Mouse (Mus musculus): ENCODE data around the gene Dph7. TPM values are rescaled to one million over a fixed set of nuclear protein-coding genes. Genes with fewer than 3 reads are reported as not detected.
"Not testable (repeated sequence)": the region's sequence is repeated elsewhere in the genome, so short reads cannot be mapped to it uniquely, and the experiment has no call there.

Gene Dph7
- total RNA-seq, 2 experiments from 2014 or later, result 24.9 to 29.5 TPM

DNA sequence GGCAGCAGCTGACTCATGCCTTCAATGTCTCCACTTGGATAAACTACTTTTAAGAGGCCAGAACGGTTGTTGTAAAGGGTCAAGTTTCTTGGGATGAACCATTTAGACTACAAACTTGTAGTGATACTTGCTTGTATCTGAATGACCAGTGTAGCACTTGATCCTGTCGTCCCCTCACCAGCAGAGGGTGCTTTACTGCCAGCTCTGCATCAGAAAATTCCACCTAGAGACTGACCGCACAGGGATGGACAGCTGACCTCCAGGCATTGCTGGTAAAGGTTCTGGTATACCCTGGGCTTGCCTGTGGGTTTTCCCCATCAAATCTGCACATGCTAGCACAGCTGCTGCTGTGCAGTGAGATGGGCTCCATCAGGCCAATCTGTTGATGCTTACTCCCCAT lies 1.3 kb upstream of the Dph7 start:
- peak; percentile 24 to 44 for DNase-seq (ENCODE audit: low spot score in 2 of 2)

DNA sequence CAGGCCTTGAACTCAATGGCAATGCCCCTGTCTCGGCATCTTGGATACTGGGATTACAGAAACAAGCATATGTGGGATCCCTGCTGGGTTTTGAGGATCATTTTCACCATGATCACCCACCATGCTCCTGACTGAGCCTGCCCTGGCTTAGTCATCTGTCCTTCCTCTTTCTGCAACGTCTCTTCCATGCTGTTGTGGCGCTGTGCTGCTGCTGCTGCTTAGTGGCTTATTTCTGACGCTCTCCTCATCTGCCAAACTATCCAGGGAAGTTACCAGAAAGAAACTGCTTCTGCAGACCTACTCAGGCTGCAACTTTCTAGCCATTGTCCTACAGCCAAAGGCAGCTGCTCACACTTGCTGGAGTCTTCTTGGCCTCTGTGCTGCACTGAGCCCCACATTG lies 8.2 kb downstream of the Dph7 start:
- no peak for DNase-seq (ENCODE audit: low spot score in 2 of 2)

DNA sequence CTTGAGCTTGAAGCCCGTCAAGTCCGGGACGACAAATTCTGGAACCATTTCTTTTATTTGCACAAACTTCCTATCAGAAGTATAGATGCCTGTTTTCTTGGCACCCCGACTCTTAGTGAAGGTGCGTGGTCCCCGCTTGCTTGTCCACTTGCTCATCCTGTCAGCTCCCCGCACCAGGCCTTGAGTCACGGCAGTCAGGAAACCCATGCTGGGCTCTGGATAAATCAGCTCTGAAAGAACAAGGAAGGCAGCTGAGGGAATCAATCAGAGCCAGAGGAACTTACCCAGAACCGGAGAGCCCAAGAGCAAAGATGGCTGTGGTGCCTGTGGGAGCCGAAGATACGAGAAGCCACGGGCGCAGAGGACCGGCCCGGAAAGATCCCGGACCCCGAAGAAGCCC lies 12.3 kb downstream of the Dph7 start:
- DNase-seq (ENCODE audit: low spot score in 2 of 2), result not testable (repeated sequence)

- DNase-seq (ENCODE audit: low spot score in 2 of 2), result peak; percentile 94 to 95
These were observed 12.9 kb downstream of the Dph7 start, which contains the start of gene Mrpl41 for GRCm38 (mm10) chr2:24974906-24975703. Gene Mrpl41 (minus strand): TSS chr2:24975098.

DNA sequence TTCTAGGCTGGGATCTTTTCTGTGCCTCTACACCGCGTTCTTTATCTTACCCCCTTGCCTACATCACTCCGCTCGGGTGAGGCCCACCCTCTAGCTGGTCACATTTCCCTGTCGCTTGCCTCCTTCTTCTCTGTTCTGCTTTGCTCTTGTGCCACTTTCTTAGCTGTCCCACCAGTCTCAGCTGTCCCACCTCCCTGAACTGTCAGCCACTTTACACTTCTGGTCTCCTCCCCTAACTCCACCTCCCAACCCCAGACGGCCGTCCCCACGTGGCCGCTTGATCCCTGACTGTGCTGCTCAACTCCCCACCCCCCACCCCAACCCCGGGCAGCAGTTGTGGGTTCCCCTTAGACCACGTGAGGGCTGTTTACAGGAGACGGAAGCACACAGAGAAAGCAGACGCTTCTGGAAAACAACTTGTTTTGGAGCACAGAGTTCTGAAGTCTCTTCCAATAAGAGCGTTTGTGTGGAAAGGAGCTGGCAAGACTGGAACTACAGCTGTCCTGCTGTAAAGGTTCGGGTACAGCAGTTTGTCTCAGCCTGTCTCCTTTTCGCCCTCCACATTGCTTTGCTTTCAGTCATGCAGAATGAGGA lies 13.6 kb downstream of the Dph7 start, which contains the start of gene Pnpla7:
Gene Pnpla7, plus strand, starts transcription at position 330 of the 594 bp plus-strand sequence.
- peak; percentile 60 to 63 for DNase-seq (ENCODE audit: low spot score in 2 of 2)

DNA sequence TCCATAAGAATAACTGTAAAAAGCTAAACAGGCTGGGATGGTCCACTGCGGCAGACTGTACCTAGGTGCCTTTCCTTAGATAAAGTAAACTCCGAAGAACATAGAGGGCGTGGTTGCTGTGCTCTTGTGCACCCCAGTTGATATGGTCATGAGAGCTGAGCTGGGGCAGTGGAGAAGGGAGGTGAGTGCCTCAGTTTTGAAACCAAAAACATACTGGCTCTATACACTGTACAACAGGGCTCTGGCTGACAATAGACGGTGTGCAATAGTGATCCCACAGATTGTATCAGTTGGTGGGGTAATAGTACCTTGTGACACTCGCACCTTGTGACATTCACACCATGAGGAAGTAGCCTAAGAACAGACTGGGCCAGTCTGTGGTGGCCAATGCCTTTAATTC lies 14.8 kb downstream of the Dph7 start:
- no peak for DNase-seq (ENCODE audit: low spot score in 2 of 2)

GRCm38 (mm10) chr2:24987762-24988161 lies 25.6 kb downstream of the Dph7 start:
- no peak for DNase-seq (ENCODE audit: low spot score in 2 of 2)

DNA sequence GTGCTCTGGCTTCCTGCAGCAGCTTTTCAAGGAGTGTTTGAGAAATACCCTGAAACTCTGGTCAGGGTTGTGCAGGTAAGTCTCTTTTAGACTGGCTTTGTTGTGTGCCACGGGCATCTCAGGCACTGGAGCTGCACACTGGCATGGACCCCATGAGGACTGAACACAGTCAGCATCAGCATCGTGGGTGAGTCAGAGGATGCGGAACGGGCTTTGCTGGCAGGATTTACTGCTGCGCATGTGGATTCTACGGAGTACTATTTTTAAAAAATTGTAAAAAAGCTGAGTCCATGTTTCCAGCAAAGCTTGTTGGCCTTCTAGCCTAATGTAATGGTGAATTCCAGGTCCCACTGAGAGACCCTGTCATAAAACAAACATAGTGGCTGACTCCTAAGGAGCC lies 33.1 kb downstream of the Dph7 start:
- DNase-seq (ENCODE audit: low spot score in 2 of 2), result no peak

- DNase-seq (ENCODE audit: low spot score in 2 of 2), result no peak
These were observed 34.3 kb downstream of the Dph7 start for GRCm38 (mm10) chr2:24996471-24996870.

DNA sequence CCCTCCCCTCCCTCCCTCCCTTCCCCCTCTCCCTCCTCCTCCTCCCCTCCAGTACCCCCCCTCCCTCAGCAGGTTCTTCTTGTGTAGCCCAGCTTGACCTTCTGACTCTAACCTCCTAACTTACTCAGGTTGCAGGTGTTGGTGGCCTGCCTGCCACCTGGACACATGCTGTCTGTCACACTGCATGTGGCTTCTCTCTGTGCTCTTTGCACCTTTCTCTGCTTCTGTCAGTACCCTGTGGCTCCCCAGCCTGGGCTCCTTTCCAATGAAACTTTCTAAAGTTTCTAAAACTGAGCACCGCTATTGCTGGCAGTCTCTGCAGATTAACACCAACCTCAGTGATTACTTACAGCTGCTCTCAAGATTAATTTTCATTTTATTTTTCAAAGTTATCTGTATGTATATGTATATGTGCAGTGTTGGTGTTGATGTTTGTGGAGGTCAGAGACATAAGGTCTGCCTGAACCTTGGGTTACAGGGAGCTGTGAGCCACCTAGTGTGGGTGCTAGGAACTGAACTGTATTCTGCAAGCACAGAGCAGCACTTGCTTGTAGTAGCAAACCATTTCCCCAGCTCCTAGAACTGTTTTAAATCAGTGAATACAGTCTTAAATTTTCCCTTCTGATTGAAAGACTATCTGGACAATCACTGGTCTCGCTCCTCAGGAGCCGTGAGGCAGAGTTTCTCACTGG lies 38.5 kb downstream of the Dph7 start:
- peak; percentile 31 to 53 for DNase-seq (ENCODE audit: low spot score in 2 of 2)

- peak in 1 of 2 experiments; percentile 7 for DNase-seq (ENCODE audit: low spot score in 2 of 2)
These were observed 42.0 kb downstream of the Dph7 start for GRCm38 (mm10) chr2:25003946-25004786.

GRCm38 (mm10) chr2:25006767-25007166 lies 44.6 kb downstream of the Dph7 start:
- no peak for DNase-seq (ENCODE audit: low spot score in 2 of 2)

GRCm38 (mm10) chr2:25008250-25008649 lies 46.0 kb downstream of the Dph7 start:
- DNase-seq (ENCODE audit: low spot score in 2 of 2), result no peak

Small RNA genes within 50 kb of the gene (microRNA-seq; reads per million reads assigned to microRNA genes)
- 0 reads per million in 2 experiments for gene Gm22875

Other genes with a start within 250 kb of the Dph7 start
- 100 to 1,000 TPM; 105 to 106 TPM for gene Cacna1b, start 199.2 kb upstream of the Dph7 start, total RNA-seq (2021)
- gene Ehmt1, start 42.8 kb upstream of the Dph7 start, total RNA-seq (2021), result 10 to 100 TPM; 74.0 to 81.1 TPM
- 10 to 100 TPM; 25.7 to 26.0 TPM for gene Arrdc1, start 27.1 kb upstream of the Dph7 start, total RNA-seq (2021)
- gene Zmynd19, start 12.6 kb upstream of the Dph7 start, total RNA-seq (2021), result 10 to 100 TPM; 42.0 to 44.2 TPM
- 10 to 100 TPM; 84.9 to 94.6 TPM for gene Mrpl41, start 12.7 kb downstream of the Dph7 start, total RNA-seq (2021)
- gene Pnpla7, start 13.6 kb downstream of the Dph7 start, total RNA-seq (2021), result 10 to 100 TPM; 12.9 to 14.2 TPM
- gene Nsmf, start 92.0 kb downstream of the Dph7 start, total RNA-seq (2021), result 100 to 1,000 TPM; 793 to 858 TPM
- not detected for gene Entpd8, start 117.9 kb downstream of the Dph7 start, total RNA-seq (2021)
- gene Noxa1, start 132.7 kb downstream of the Dph7 start, total RNA-seq (2021), result not detected
- gene Nrarp, start 218.4 kb downstream of the Dph7 start, total RNA-seq (2021), result 10 to 100 TPM; 43.0 to 50.3 TPM
- 1 to 10 TPM; 1.8 to 2.4 TPM for gene Tor4a, start 234.5 kb downstream of the Dph7 start, total RNA-seq (2021)
- gene Nelfb, start 249.1 kb downstream of the Dph7 start, total RNA-seq (2021), result 10 to 100 TPM; 50.6 to 59.3 TPM